Mouse (Mus musculus) CD4-positive, CD25-positive, alpha-beta regulatory T cell, adult 2 months (primary cell): Measurements from ENCODE around the gene Rnft2.
A peak's percentile ranks its signal among the peaks of the same experiment; 100 is the strongest.

ENCODE experiments used
- DNase-seq: peaks from one replicate; pipeline ENCODE4 v3.0.0-alpha.2; 2012; ENCODE audit warnings: low read depth, low spot score

Gene Rnft2

GRCm38 (mm10) chr5:118172078-118172723, 72.7 kb downstream of the Rnft2 start:
- peak; percentile 41 for DNase-seq

- DNase-seq, result peak; percentile 27
Measured at GRCm38 (mm10) chr5:118171665-118172064, 73.3 kb downstream of the Rnft2 start.

- peak; percentile 63 for DNase-seq
Measured at GRCm38 (mm10) chr5:118170888-118171529, 73.9 kb downstream of the Rnft2 start.

GRCm38 (mm10) chr5:118169222-118170221, 75.4 kb downstream of the Rnft2 start:
- peak; percentile 35 for DNase-seq

- no peak for DNase-seq
Measured at GRCm38 (mm10) chr5:118167561-118167995, 77.3 kb downstream of the Rnft2 start.

GRCm38 (mm10) chr5:118165462-118165861, 79.5 kb downstream of the Rnft2 start:
- no peak for DNase-seq

- DNase-seq, result no peak
Measured at GRCm38 (mm10) chr5:118164581-118164980, 80.3 kb downstream of the Rnft2 start, which contains the start of gene Hrk. TSS of gene Hrk (plus strand) at chr5:118164648.

GRCm38 (mm10) chr5:118160691-118161090, 84.2 kb downstream of the Rnft2 start:
- DNase-seq, result no peak

GRCm38 (mm10) chr5:118156976-118157375, 87.9 kb downstream of the Rnft2 start:
- no peak for DNase-seq

- DNase-seq, result no peak
Measured at GRCm38 (mm10) chr5:118155565-118155947, 89.4 kb downstream of the Rnft2 start.

GRCm38 (mm10) chr5:118154839-118155564, 89.9 kb downstream of the Rnft2 start, which contains the start of gene Fbxw8:
TSS of gene Fbxw8 (minus strand) at chr5:118155464.
- DNase-seq, result peak; percentile 75

- DNase-seq, result no peak
Measured at GRCm38 (mm10) chr5:118149711-118150110, 95.2 kb downstream of the Rnft2 start.

- no peak for DNase-seq
Measured at GRCm38 (mm10) chr5:118147264-118147663, 97.7 kb downstream of the Rnft2 start.

GRCm38 (mm10) chr5:118145999-118146679, 98.8 kb downstream of the Rnft2 start:
- DNase-seq, result no peak

- DNase-seq, result no peak
Measured at GRCm38 (mm10) chr5:118145458-118145857, 99.5 kb downstream of the Rnft2 start.

GRCm38 (mm10) chr5:118144770-118145169, 100.1 kb downstream of the Rnft2 start:
- DNase-seq, result no peak

GRCm38 (mm10) chr5:118144327-118144726, 100.6 kb downstream of the Rnft2 start:
- no peak for DNase-seq

- no peak for DNase-seq
Measured at GRCm38 (mm10) chr5:118143211-118144026, 101.5 kb downstream of the Rnft2 start.

- no peak for DNase-seq
Measured at GRCm38 (mm10) chr5:118142471-118142870, 102.4 kb downstream of the Rnft2 start.
